Mouse (Mus musculus) cortical plate, adult 2 months (tissue): ENCODE results near the gene Necab2.

ENCODE experiments used
- CTCF ChIP-seq: fragments of 200-500 bp; IDR thresholded peaks from 2 replicates; pipeline ENCODE4 v1.5.1; 2011; ENCODE audit warnings: mild to moderate bottlenecking, control low read depth, low read length; ENCODE audit not compliant: insufficient read depth; ENCODE audit errors: extremely low read depth
- POLR2A ChIP-seq: fragments of 200-500 bp; IDR thresholded peaks from 2 replicates; pipeline ENCODE4 v1.6.1; 2011; ENCODE audit warnings: mild to moderate bottlenecking, low read length, control low read depth; ENCODE audit not compliant: insufficient read depth; ENCODE audit errors: extremely low read depth

DNA sequence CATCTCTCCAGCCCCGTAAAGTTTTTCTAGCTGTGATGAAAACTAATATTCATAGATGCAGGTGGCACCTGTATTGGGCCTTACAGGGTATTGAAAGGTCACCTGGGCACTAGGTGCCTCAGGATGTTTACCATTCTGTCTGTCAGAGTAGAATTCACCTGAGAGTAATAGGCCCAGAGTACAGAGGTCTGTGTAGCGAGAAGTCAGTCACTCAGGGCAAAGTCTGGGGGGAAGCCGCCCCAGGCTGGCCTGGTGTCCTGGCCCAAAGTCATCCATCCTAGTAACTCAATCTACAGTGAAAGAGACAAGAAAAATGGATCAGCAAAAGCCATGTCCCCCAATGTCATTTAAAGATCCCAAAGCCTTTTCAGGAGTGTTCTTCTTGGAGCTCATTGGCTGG, 45.6 kb upstream of the Necab2 start:
- no peak for TF ChIP-seq CTCF
- no peak for TF ChIP-seq POLR2A
